Mouse (Mus musculus) frontal cortex, postnatal 25 days (tissue): Measurements from ENCODE around the gene Mapre1.

ENCODE experiments used
- DNase-seq, 2 experiments: peaks; one replicate each; pipeline ENCODE4 v3.0.0; 2022; ENCODE audit warnings: low spot score in 2 of 2

Mapre1 gene

GRCm38 (mm10) chr2:153778638-153779362 is 37.7 kb downstream of the Mapre1 start:
- DNase-seq: peak; percentile 15 to 36

DNA sequence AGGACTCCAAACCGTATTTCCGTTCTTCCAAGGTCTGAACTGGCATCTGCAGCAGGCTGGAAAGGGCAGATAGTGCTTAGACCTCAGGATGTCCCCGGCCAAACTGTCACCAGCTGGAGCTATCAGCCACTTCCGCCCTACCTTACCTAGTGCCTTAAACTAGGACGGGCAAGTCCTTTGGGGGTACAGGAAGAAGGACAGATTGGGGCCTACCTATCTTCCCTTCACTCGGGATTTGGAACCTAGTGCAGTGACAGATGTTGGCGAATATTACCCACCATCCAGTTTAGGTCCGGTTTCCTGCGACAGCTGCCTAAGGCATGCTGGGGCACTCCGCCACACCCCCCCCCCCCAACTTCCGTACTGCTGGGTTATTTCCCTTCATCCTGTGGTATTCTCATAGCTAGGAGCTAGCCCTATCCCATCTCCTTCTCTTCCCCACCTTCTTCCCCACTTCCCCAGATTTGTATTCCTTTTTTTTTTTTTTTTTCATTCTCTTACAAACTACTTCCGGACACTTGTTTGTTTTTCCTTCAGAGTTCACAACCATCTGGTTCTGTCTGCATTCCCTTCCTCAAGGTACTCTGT is 38.4 kb downstream of the Mapre1 start, which contains the start of gene Efcab8:
Gene Efcab8, plus strand, starts transcription at position 538 of the 588 bp plus-strand sequence.
- no peak for DNase-seq

DNA sequence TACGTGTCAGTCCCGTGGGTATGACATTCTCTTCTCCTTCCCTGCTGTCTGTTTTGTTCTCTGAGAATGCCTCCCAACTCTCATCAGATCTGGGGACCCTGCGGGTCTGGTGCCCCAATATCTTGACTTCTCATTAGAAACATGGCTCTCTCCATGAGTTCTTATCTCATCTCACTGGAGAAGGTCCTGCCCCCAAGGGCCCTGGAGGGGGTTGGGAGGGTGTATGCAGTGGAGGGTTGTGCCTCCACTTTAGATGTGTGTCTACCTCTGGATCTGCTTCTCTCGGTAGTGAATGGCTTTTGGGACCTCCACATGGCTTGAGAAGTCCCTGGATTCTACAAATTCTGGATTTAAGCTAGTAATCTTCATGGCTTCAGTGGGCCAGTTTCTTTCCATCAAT is 40.1 kb downstream of the Mapre1 start:
- DNase-seq: no peak

DNA sequence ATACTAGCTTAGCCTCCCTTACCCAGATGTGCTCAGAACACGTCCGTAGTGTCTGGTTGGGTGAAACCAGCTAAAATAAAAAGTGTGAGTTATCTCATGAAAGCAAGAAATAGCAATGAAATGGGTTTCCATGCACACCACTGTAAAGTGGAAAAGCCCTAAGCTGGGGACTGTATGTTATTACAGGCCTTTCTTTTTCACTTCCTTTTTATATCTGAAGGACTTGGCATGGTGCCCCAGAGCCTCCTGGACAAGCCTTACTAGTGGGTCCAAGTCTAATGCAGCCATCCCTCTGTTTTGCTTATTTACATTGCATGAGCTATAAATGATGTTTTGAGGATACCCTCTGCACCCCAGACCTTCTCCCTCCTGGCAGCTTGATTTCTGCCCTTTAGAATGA is 43.6 kb downstream of the Mapre1 start:
- no peak for DNase-seq

DNA sequence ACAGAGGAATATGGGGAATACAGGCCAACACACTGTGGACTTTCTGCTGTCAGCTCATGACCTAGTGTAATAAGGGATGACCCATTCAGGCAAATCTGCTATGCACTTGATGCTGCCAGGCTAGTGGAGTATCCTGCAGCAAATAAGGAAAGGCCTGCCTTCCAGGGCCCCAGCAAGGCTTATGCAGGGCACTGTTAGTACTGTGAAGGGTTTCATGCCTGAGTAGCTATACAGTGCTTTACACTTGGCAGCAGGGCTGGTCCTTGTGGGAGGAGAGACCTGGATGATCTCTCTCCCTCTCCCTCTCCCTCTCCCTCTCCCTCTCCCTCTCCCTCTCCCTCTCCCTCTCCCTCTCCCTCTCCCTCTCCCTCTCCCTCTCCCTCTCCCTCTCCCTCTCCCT is 52.3 kb downstream of the Mapre1 start:
- no peak for DNase-seq

DNA sequence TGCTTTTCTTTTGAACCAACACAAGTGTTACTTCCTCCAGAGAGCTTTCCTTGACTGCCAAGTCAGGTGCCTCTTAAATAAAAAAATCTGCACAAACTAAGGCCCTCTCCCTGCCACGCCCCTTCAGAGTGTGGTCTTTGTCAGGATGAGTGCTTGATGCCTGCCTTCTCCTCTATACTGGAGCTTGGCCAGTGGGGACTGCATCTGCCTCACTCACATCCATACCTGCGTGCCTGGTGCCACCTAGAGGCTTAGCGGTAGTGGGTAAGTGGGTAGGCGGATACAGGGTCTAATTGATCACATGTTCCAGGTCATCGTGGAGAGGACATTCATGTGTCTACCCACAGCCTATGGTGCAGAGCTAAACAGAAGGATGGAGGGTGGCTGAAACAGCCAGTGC is 54.0 kb downstream of the Mapre1 start:
- DNase-seq: no peak

GRCm38 (mm10) chr2:153807464-153807863 is 66.4 kb downstream of the Mapre1 start:
- peak; percentile 51 to 60 for DNase-seq

DNA sequence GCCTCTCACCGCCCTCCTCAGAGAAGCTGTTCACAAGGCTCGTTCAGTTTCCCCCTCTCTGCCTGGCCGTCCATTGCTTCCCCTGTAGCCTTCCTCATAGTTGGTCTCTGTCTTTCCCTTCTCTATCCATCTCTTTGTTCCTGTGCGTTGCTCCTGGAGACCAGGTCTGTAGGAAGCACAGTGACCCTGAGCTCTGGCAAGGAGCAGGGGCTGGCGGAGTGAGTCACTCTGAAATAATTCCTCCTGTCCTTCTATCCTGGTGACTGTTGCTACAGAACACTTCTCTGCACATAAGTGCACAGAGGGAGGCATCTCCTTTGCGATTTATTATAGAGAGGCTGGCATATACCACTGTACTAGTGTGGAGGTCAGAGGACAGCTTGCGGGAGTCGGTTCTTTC is 67.1 kb downstream of the Mapre1 start:
- DNase-seq: no peak

GRCm38 (mm10) chr2:153808841-153809240 is 67.8 kb downstream of the Mapre1 start:
- no peak for DNase-seq

DNA sequence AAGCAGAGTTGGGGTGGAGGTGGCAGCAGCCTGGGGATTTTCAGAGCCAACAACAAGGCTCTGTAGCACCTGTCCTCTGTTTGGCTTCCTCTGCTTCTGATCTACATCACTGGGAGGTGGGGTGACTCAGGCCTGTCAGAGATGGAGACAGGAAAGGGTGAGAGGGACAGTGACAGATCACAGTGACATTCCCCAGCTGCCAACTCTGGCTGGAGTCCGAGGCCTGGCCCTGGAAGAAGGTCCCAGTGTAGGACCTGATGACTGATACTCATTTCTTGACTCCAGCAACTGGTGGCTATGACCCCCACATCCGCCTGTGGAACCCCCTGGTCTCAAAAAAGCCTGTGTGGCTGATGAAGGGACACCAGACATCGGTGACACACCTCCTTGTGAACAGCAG is 68.8 kb downstream of the Mapre1 start:
- DNase-seq: no peak

- no peak for DNase-seq
Observed at GRCm38 (mm10) chr2:153822005-153822543, 81.0 kb downstream of the Mapre1 start.
